In the genomic region with DNA sequence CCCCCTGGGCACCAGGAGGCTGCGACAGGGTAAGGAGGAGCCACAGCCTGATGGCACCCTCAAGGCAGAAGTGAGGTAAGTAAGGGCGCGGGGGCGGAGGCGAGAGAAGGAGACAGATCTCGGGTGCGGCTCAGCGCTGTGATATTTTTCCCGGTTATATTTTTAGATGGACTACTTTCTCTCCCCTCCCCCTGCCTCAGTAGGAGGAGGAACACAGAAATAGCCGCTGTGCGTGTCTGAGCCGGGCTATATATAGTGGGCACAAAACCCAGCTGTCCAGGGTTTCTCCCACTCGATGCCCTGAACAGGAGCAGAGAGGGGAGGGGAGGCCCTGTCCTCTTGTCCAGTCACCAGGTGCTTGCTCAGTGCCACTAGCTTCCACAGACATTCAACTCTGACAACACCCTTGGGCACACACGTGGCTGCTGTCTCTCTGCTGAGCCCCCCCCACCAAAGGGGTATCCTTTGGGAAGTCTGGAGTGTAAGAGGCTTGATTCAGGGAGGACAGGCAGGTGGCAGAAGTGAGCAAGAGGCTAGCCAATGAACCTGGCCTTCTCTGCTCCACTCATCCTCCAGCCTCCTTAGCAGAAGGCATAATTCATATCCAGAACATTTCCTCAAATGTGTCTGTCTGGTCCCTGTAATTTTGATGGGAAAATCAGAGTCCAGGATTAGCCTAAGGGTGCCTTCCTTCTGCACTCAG, we compare ENCODE assay signal across 9 mouse cellular contexts.
A peak's percentile ranks its signal among the peaks of the same experiment; 100 is the strongest.
DNase-seq lines count a peak whose midpoint lies in the region; ATAC-seq and TF ChIP-seq lines count a peak whose summit lies in the region.
"Had no signal": no experiment of that assay in that cellular context is flagged by ENCODE, and none has a peak within 500 bp of the region (broad histone marks: within the 10 kb centered on the region; RNA-seq: fewer than 3 reads in every experiment).

No protein-coding gene starts in this region.

- no peaks in the 10 kb centered on the region; the same call in 1 of the 2 replicates for H3K27me3 ChIP-seq in forebrain, postnatal 0 days (ENCODE audit: insufficient read depth, low read length)
- H3K27me3 ChIP-seq in forebrain, embryonic 16.5 days (replicated peaks; ENCODE audit: control insufficient read depth, insufficient read depth, low read length): no peaks in the 10 kb centered on the region
- H3K27me3 ChIP-seq in heart, embryonic 16.5 days (ENCODE audit: control insufficient read depth, insufficient read depth, low read length): no peaks in the 10 kb centered on the region

- TF ChIP-seq CTCF in forebrain, postnatal 0 days (IDR thresholded peaks at IDR 0.05; ENCODE audit: low read depth): peak; percentile 36; the same call in 1 of the 2 replicates

- no peaks in the 10 kb centered on the region; the same call in 1 of the 2 replicates for H3K4me1 ChIP-seq in forebrain, postnatal 0 days (ENCODE audit: insufficient read depth)
- H3K4me1 ChIP-seq in forebrain, embryonic 16.5 days (replicated peaks; ENCODE audit: control insufficient read depth, insufficient read depth, low read length): peaks cover 11% of the 10 kb centered on the region
- H3K4me1 ChIP-seq in heart, embryonic 16.5 days (ENCODE audit: control insufficient read depth, insufficient read depth, low read length): peaks cover 13% of the 10 kb centered on the region

- ATAC-seq in forebrain, postnatal 0 days: peak; percentile 58
- ATAC-seq in forebrain, embryonic 16.5 days: no peak
- peak; percentile 78 for ATAC-seq in frontal cortex, adult (ENCODE audit: low TSS enrichment)
- ATAC-seq in heart, embryonic 16.5 days (replicated peaks; ENCODE audit: extremely low read depth, insufficient read depth, low FRiP score): peak; percentile 85

- intact Hi-C loops in left cerebral cortex, postnatal 25 days (cut with DNase I): loop anchor here (1.0 kb wide), 3 partner anchors 27 to 76 kb away; no protein-coding TSS in a partner anchor

- WGBS in forebrain, postnatal 0 days: 65% methylated on average over 14 of the region's 14 CpGs
- 71% methylated on average over 14 of the region's 14 CpGs for WGBS in forebrain, embryonic 16.5 days
- 29% methylated on average over 14 of the region's 14 CpGs for WGBS in heart, embryonic 16.5 days

- H3K4me3 ChIP-seq in forebrain, postnatal 0 days (ENCODE audit: low read depth, low read length): no peak overlapping the region
- no peak overlapping the region for H3K4me3 ChIP-seq in forebrain, embryonic 16.5 days (replicated peaks; ENCODE audit: low read length)
- H3K4me3 ChIP-seq in heart, embryonic 16.5 days (ENCODE audit: low read length): peak overlapping the region; percentile 33

- no peak overlapping the region for H3K9ac ChIP-seq in forebrain, postnatal 0 days
- no peak overlapping the region for H3K9ac ChIP-seq in forebrain, embryonic 16.5 days (replicated peaks; ENCODE audit: low read depth, low read length)
- peak overlapping the region; percentile 34; the same call in 1 of the 2 replicates for H3K9ac ChIP-seq in heart, embryonic 16.5 days (ENCODE audit: low read length)

- H3K9me3 ChIP-seq in forebrain, postnatal 0 days (ENCODE audit: low read length): no peaks in the 10 kb centered on the region
- H3K9me3 ChIP-seq in forebrain, embryonic 16.5 days (ENCODE audit: control insufficient read depth, low read length): no peaks in the 10 kb centered on the region
- H3K9me3 ChIP-seq in heart, embryonic 16.5 days (replicated peaks; ENCODE audit: control insufficient read depth, low read length): no peaks in the 10 kb centered on the region

- H3K4me2 ChIP-seq in forebrain, postnatal 0 days (ENCODE audit: low read depth): no peak overlapping the region
- no peak overlapping the region for H3K4me2 ChIP-seq in forebrain, embryonic 16.5 days (ENCODE audit: low read length)
- peak overlapping the region; percentile 54 for H3K4me2 ChIP-seq in heart, embryonic 16.5 days (ENCODE audit: low read depth, low read length)

- no peaks in the 10 kb centered on the region for H3K36me3 ChIP-seq in forebrain, postnatal 0 days (ENCODE audit: insufficient read depth)
- H3K36me3 ChIP-seq in forebrain, embryonic 16.5 days (ENCODE audit: control insufficient read depth, insufficient read depth): no peaks in the 10 kb centered on the region
- no peaks in the 10 kb centered on the region for H3K36me3 ChIP-seq in heart, embryonic 16.5 days (ENCODE audit: control insufficient read depth, insufficient read depth)

- DNase-seq in forebrain, postnatal 0 days: no peak
- DNase-seq in left cerebral cortex, postnatal 25 days (ENCODE audit: low spot score in 2 of 2): peak; percentile 87 to 98
- no peak for DNase-seq in natural killer cell, adult 2 months (ENCODE audit: low spot score in 2 of 2)
- no peak for DNase-seq in adrenal gland, postnatal 14 days
- DNase-seq in urinary bladder, postnatal 14 days (ENCODE audit: low spot score): no peak
- DNase-seq: thymus, postnatal 36 days had no signal

- H3K27ac ChIP-seq in forebrain, postnatal 0 days (ENCODE audit: low read depth, low read length): no peak overlapping the region
- no peak overlapping the region for H3K27ac ChIP-seq in forebrain, embryonic 16.5 days (ENCODE audit: low read length)
- no peak overlapping the region for H3K27ac ChIP-seq in heart, embryonic 16.5 days (ENCODE audit: low read length)

Comparison
In these comparisons a context has a peak if more than half of its experiments do, and no peak if none do; other contexts are left out.
1. DNase-seq: peak in left cerebral cortex, postnatal 25 days (2 of 2); none in forebrain, postnatal 0 days (single experiment), natural killer cell, adult 2 months (0 of 2), adrenal gland, postnatal 14 days (single experiment) and urinary bladder, postnatal 14 days (single experiment).